Mouse (Mus musculus) midbrain, embryonic 12.5 days (tissue): ENCODE data around the gene Fam205a3. TPM values are rescaled to one million over a fixed set of nuclear protein-coding genes. Genes with fewer than 3 reads are reported as not detected.
"Not testable (repeated sequence)": the region's sequence is repeated elsewhere in the genome, so short reads cannot be mapped to it uniquely, and the experiment has no call there.

Source experiments
- ATAC-seq: fragments of 200-750 bp; cut with Nextera tagmentation; 2 replicates; pipeline ENCODE4 v1.8.0; 2017; ENCODE audit warnings: low read depth, moderate TSS enrichment, moderate library complexity; ENCODE audit not compliant: low FRiP score
- H3K27ac ChIP-seq: fragments of 300-500 bp; sonication (generic); replicated peaks from 2 replicates; pipeline ENCODE4 v1.5.1; 2016; ENCODE audit warnings: mild to moderate bottlenecking
- H3K27me3 ChIP-seq: fragments of 300-500 bp; sonication (generic); 2 replicates; pipeline ENCODE4 v1.6.1; 2016; ENCODE audit warnings: mild to moderate bottlenecking
- H3K36me3 ChIP-seq: fragments of 300-500 bp; sonication (generic); 2 replicates; pipeline ENCODE4 v1.6.1; 2016
- H3K4me1 ChIP-seq: fragments of 300-500 bp; sonication (generic); 2 replicates; pipeline ENCODE4 v1.6.1; 2016
- H3K4me2 ChIP-seq: fragments of 300-500 bp; sonication (generic); replicated peaks from 2 replicates; pipeline ENCODE4 v1.6.1; 2016; ENCODE audit warnings: mild to moderate bottlenecking, moderate library complexity
- H3K4me3 ChIP-seq: fragments of 300-500 bp; sonication (generic); 2 replicates; pipeline ENCODE4 v1.5.1; 2016; ENCODE audit warnings: mild to moderate bottlenecking
- H3K9ac ChIP-seq: fragments of 300-500 bp; sonication (generic); replicated peaks from 2 replicates; pipeline ENCODE4 v1.6.1; 2016; ENCODE audit warnings: mild to moderate bottlenecking, moderate library complexity
- H3K9me3 ChIP-seq: fragments of 300-500 bp; sonication (generic); 2 replicates; pipeline ENCODE4 v1.6.1; 2016; ENCODE audit warnings: mild to moderate bottlenecking
- WGBS: fragments of 180-500 bp; shearing (Covaris S2); methylation state at CpG from one replicate; pipeline ENCODE4 v1.1.7; 2016; 5-methylcytosine and 5-hydroxymethylcytosine counted together
- polyA plus RNA-seq: library from polyadenylated mRNA; unstranded; fragments of >200 nt; fragmentation: Nextera tagmentation; extraction: Ambion mirVana; gene quantifications from 2 replicates; pipeline ENCODE4 v1.2.1, GENCODE M21; 2016

The Fam205a3 gene
- not detected in 2 replicates for polyA plus RNA-seq

- not testable (repeated sequence) for H3K9me3 ChIP-seq, H3K36me3 ChIP-seq, H3K4me3 ChIP-seq, ATAC-seq, H3K27ac ChIP-seq, H3K27me3 ChIP-seq, H3K4me1 ChIP-seq, H3K4me2 ChIP-seq, H3K9ac ChIP-seq
- no CpG with 5 or more reads among the region's 1 CpGs for WGBS
These were observed at the start of gene Fam205a3 for GRCm38 (mm10) chr4:42318034-42318433. Gene Fam205a3, plus strand, starts transcription at chr4:42318334.

- not testable (repeated sequence) for ATAC-seq
These were observed 24.2 kb upstream of the Fam205a3 start, which contains the start of gene Gm21953 for GRCm38 (mm10) chr4:42293967-42294366. Gene Gm21953, plus strand, starts transcription at chr4:42294267.

More at GRCm38 (mm10) chr4:42293967-42294366, 24.2 kb upstream of the Fam205a3 start, which contains the start of gene Gm21953:
- not testable (repeated sequence) for H3K4me2 ChIP-seq, H3K9me3 ChIP-seq, H3K36me3 ChIP-seq, H3K27me3 ChIP-seq, H3K4me1 ChIP-seq, H3K27ac ChIP-seq, H3K9ac ChIP-seq, H3K4me3 ChIP-seq
- WGBS, result no CpG with 5 or more reads among the region's 18 CpGs

Other genes starting within 250 kb of the Fam205a3 start
- not detected in 2 replicates for gene Gm3893, start 227.1 kb upstream of the Fam205a3 start, polyA plus RNA-seq
- gene Gm13304, start 203.5 kb upstream of the Fam205a3 start, polyA plus RNA-seq, result not detected in 2 replicates
- not detected in 2 replicates for gene Gm13306, start 164.9 kb upstream of the Fam205a3 start, polyA plus RNA-seq
- gene Gm13305, start 149.7 kb upstream of the Fam205a3 start, polyA plus RNA-seq, result 0.54 TPM in 1 of 2 replicates, not detected in the other
- not detected in 2 replicates for gene Gm10600, start 77.7 kb upstream of the Fam205a3 start, polyA plus RNA-seq
- not detected in 2 replicates for gene Ccl21b, start 62.6 kb upstream of the Fam205a3 start, polyA plus RNA-seq
- not detected in 2 replicates for gene Gm21953, start 24.1 kb upstream of the Fam205a3 start, polyA plus RNA-seq
- gene Gm21586, start 121.0 kb downstream of the Fam205a3 start, polyA plus RNA-seq, result not detected in 2 replicates
- 0.10 TPM in 1 of 2 replicates, not detected in the other for gene Gm2163, start 148.4 kb downstream of the Fam205a3 start, polyA plus RNA-seq
- gene Fam205a2, start 209.8 kb downstream of the Fam205a3 start, polyA plus RNA-seq, result not detected in 2 replicates